Mouse (Mus musculus) layer of hippocampus, postnatal 14 days (tissue): ENCODE data around the gene Gm21541. TPM values are rescaled to one million over a fixed set of nuclear protein-coding genes. Genes with fewer than 3 reads are reported as not detected.
"Not testable (repeated sequence)": the region's sequence is repeated elsewhere in the genome, so short reads cannot be mapped to it uniquely, and the experiment has no call there.

Source experiments
- DNase-seq, 2 experiments: peaks; one replicate each; pipeline ENCODE4 v3.0.0; 2021 to 2022; ENCODE audit warnings: low spot score in 2 of 2, mixed read lengths in 1 of 2
- long read RNA-seq, 2 experiments: library from polyadenylated mRNA; stranded (forward); transcript quantifications; one replicate each; pipeline ENCODE4 v2.0.0; 2021
- total RNA-seq, 2 experiments: library from RNA; stranded (reverse); gene quantifications; 2 replicates each; pipeline ENCODE4 v1.2.3; 2021

Gm21541 gene
- total RNA-seq, result not detected
- long read RNA-seq, experiment 1, result 0 reads
- long read RNA-seq, experiment 2, partial matches to known transcripts, result 0 of 1 reads
- long read RNA-seq, experiment 2, other reads (novel, unspliced or antisense), result 1 of 1 reads

GRCm38 (mm10) chr4:41903310-41903709 is at the start of gene Gm21541:
Gene Gm21541, plus strand, starts transcription at chr4:41903610.
- DNase-seq, result not testable (repeated sequence)

DNA sequence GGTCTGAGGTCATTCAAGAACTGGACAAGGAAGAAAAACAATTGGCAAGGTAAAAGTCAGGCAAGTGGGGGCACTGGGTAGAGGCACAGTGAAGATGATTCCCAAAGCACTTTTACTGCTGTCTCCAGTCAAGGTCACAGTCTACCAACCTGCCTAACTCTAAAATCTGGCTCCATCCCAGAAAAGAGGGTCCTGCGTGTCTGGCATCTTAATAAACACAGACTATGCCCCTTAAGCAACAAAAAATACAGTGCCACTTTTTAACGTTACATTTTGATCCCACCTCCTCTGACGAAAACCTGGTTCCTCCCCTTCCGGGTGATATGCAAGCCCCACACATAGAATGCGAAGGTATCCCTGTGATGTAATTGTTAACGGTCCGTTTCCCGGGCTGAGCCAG is 37.9 kb downstream of the Gm21541 start, which contains the start of gene Gm20878:
Gm20878 (plus strand) TSS at position 301 of the 400 bp plus-strand sequence.
- DNase-seq, result not testable (repeated sequence)

Other genes starting within 250 kb of the Gm21541 start
- 10 to 100 TPM; 84.4 to 89.5 TPM for gene Cntfr, start 206.5 kb upstream of the Gm21541 start, total RNA-seq
- gene Il11ra1, start 203.6 kb upstream of the Gm21541 start, total RNA-seq, result 10 to 100 TPM; 26.8 to 29.2 TPM
- gene Rpp25l, start 190.1 kb upstream of the Gm21541 start, total RNA-seq, result 10 to 100 TPM; 26.7 to 31.1 TPM
- gene Dctn3, start 180.4 kb upstream of the Gm21541 start, total RNA-seq, result 100 to 1,000 TPM; 161 to 163 TPM
- not detected for gene Arid3c, start 172.5 kb upstream of the Gm21541 start, total RNA-seq
- gene Galt, start 148.4 kb upstream of the Gm21541 start, total RNA-seq, result 10 to 100 TPM; 50.0 to 54.2 TPM
- 10 to 100 TPM; 40.2 to 44.2 TPM for gene Sigmar1, start 147.5 kb upstream of the Gm21541 start, total RNA-seq
- gene Ccl27a, start 129.4 kb upstream of the Gm21541 start, total RNA-seq, result 100 to 1,000 TPM; 118 to 125 TPM
- gene Gm20878, start 38.0 kb downstream of the Gm21541 start, total RNA-seq, result 10 to 100 TPM; 11.7 to 15.9 TPM
- gene Fam205a4, start 62.4 kb downstream of the Gm21541 start, total RNA-seq, result 1 to 10 TPM in 1 of 2 experiments, under 1 TPM in 1; 0.45 to 1.7 TPM
- 1 to 10 TPM; 2.3 to 3.5 TPM for gene Gm21093, start 131.1 kb downstream of the Gm21541 start, total RNA-seq
- gene Gm3893, start 187.6 kb downstream of the Gm21541 start, total RNA-seq, result not detected
- gene Gm13304, start 211.2 kb downstream of the Gm21541 start, total RNA-seq, result 10 to 100 TPM; 12.4 to 14.1 TPM
- 1 to 10 TPM; 8.9 to 9.1 TPM for gene Gm13306, start 249.8 kb downstream of the Gm21541 start, total RNA-seq